Mouse (Mus musculus) kidney, embryonic 16.5 days (tissue): ENCODE measurements around the gene Glp2r. TPM values are rescaled to one million over a fixed set of nuclear protein-coding genes. Genes with fewer than 3 reads are reported as not detected.
A peak's percentile ranks its signal among the peaks of the same experiment; 100 is the strongest.

Experiments used
- ATAC-seq: fragments of 200-750 bp; cut with Nextera tagmentation; 2 replicates; pipeline ENCODE4 v1.8.0; 2017; ENCODE audit warnings: moderate TSS enrichment; ENCODE audit not compliant: low FRiP score, low TSS enrichment
- H3K27ac ChIP-seq: fragments of 300-500 bp; sonication (generic); 2 replicates; pipeline ENCODE4 v1.5.1; 2014; ENCODE audit warnings: low read length
- H3K27me3 ChIP-seq: fragments of 300-500 bp; sonication (generic); 2 replicates; pipeline ENCODE4 v1.6.1; 2014; ENCODE audit warnings: low read length, control low read depth, mixed read lengths; ENCODE audit not compliant: insufficient read depth
- H3K36me3 ChIP-seq: fragments of 300-500 bp; sonication (generic); 2 replicates; pipeline ENCODE4 v1.6.1; 2014; ENCODE audit warnings: low read length, control low read depth, mixed read lengths; ENCODE audit not compliant: insufficient read depth
- H3K4me1 ChIP-seq: fragments of 300-500 bp; sonication (generic); 2 replicates; pipeline ENCODE4 v1.6.1; 2014; ENCODE audit warnings: low read length, control low read depth, mixed read lengths; ENCODE audit not compliant: insufficient read depth
- H3K4me2 ChIP-seq: fragments of 300-500 bp; sonication (generic); replicated peaks from 2 replicates; pipeline ENCODE4 v1.6.1; 2014; ENCODE audit warnings: low read depth, low read length
- H3K4me3 ChIP-seq: fragments of 300-500 bp; sonication (generic); 2 replicates; pipeline ENCODE4 v1.5.1; 2014; ENCODE audit warnings: mild to moderate bottlenecking, low read length
- H3K9ac ChIP-seq: fragments of 300-500 bp; sonication (generic); replicated peaks from 2 replicates; pipeline ENCODE4 v1.6.1; 2014; ENCODE audit warnings: low read length
- H3K9me3 ChIP-seq: fragments of 300-500 bp; sonication (generic); 2 replicates; pipeline ENCODE4 v1.6.1; 2016; ENCODE audit warnings: low read length, control low read depth
- WGBS: fragments of 180-500 bp; shearing (Covaris S2); extraction: QIAGEN DNeasy Blood & Tissue Kit; methylation state at CpG from one replicate; pipeline ENCODE4 v1.1.7; 2014; 5-methylcytosine and 5-hydroxymethylcytosine counted together
- polyA plus RNA-seq: library from polyadenylated mRNA; unstranded; fragments of >200 nt; fragmentation: Nextera tagmentation; extraction: Ambion mirVana; gene quantifications from 2 replicates; pipeline ENCODE4 v1.2.1, GENCODE M21; 2015

The Glp2r gene
- 0.07 TPM in 1 of 2 replicates, not detected in the other for polyA plus RNA-seq

DNA sequence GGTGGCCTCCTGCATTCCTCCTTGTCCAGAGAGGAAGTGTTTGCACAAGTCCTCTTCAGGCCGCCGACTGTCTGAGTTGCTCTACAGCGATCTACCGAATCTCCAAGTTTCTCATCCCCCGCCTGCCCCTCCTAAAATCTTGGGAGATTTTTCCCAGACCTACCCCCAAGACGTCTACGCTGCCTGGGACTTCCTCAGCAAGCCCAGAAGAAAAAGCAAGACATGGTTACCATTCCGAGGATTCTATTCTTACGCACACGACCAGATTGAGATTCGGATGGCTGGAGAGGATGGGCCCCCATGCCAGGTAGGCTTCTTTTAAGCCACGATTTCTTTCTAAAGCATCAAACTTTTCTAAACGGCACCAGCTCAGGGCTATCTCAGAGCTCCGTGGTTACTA, at the start of gene Glp2r:
TSS of gene Glp2r (minus strand) at position 101 of the 400 bp plus-strand sequence.
- Histone ChIP-seq H3K36me3 (no peaks in the 10 kb centered on the region), H3K9ac (no peak within 1 kb of the TSS), H3K4me3 (no peak within 1 kb of the TSS), H3K4me2 (no peak within 1 kb of the TSS), H3K27me3 (no peaks in the 10 kb centered on the region), H3K9me3 (no peaks in the 10 kb centered on the region), H3K27ac (no peak within 1 kb of the TSS), H3K4me1 (no peaks in the 10 kb centered on the region)
- WGBS = 84% methylated on average over 14 of the region's 14 CpGs
- no peak for ATAC-seq

DNA sequence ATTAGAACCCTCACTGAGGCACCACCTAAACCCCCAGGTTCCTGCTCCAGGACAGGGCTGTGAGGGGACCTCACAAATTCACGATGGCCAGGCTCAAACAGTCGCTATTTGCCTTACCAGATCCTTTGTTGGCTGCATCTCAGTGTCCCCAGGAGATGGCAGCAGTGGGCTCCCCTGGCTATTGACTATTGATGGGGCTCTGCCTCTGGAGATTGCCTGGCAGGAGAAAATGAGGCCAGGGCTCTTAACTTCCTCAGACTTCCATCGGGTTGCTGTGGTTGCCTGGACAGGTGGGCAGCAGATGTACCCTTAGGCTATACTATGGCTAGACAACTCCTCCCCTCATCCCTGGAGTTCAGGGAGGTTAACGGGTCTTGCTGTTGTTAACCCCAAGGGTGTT, 49.3 kb upstream of the Glp2r start:
- H3K27ac ChIP-seq = no peak overlapping the region
- H3K9me3 ChIP-seq = no peaks in the 10 kb centered on the region
- 24% methylated on average over 4 of the region's 4 CpGs for WGBS
- no peak overlapping the region for H3K9ac ChIP-seq
- H3K36me3 ChIP-seq = no peaks in the 10 kb centered on the region
- no peak overlapping the region for H3K4me2 ChIP-seq
- no peak overlapping the region for H3K4me3 ChIP-seq
- H3K27me3 ChIP-seq = no peaks in the 10 kb centered on the region
- ATAC-seq = no peak
- H3K4me1 ChIP-seq = no peaks in the 10 kb centered on the region

DNA sequence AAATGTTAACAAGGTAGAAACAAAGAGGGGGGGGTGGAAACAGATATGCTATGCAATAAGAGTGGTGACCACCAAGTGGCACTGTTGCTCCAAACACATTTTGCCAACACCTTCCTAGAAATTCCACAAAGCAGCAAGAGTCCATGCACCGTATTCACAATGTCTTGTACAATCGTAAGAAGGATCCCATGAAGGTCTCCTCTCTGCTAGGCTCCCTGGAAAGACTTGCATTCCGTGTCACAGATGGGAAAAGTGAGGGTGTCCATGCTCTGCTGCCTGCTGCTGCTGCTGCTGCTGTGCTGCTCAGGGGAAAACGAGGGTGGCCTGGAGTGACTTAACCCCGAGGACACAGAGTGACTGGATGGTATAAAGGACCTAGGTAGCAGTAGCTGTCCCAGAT, 48.7 kb upstream of the Glp2r start:
- 0 out of 2 replicates have a peak, but pooled peaks have one; percentile 19 for ATAC-seq
- no peaks in the 10 kb centered on the region for H3K4me1 ChIP-seq
- 0 out of 2 replicates have a peak overlapping the region, but pooled peaks have one; percentile 5 for H3K4me3 ChIP-seq
- no peaks in the 10 kb centered on the region for H3K27me3 ChIP-seq
- H3K9me3 ChIP-seq = no peaks in the 10 kb centered on the region
- no peaks in the 10 kb centered on the region for H3K36me3 ChIP-seq
- 14% methylated on average over 5 of the region's 5 CpGs for WGBS
- 0 out of 2 replicates have a peak overlapping the region, but pooled peaks have one; percentile 8 for H3K9ac ChIP-seq
- no peak overlapping the region for H3K27ac ChIP-seq
- peak overlapping the region; percentile 36 for H3K4me2 ChIP-seq

DNA sequence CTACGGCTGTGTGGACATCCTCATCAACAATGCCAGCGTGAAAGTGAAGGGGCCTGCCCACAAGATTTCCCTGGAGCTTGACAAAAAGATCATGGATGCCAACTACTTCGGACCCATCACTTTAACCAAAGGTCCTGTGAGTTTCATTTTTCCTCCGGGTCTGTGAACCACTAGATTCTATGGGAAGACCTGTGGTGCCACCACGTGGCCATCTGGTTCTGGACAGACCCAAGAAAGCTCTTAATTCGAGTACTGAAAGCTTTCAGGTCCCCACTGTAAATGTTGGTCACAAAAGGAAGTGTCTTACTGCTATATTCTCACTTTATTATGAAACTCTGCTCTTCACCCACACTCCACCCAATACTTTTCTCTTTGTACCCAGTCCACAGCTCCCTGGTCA, 40.6 kb upstream of the Glp2r start:
- H3K27ac ChIP-seq = no peak overlapping the region
- no peaks in the 10 kb centered on the region for H3K27me3 ChIP-seq
- no peak overlapping the region for H3K4me2 ChIP-seq
- H3K9me3 ChIP-seq = no peaks in the 10 kb centered on the region
- H3K9ac ChIP-seq = no peak overlapping the region
- H3K36me3 ChIP-seq = no peaks in the 10 kb centered on the region
- H3K4me1 ChIP-seq = no peaks in the 10 kb centered on the region
- no peak overlapping the region for H3K4me3 ChIP-seq
- 81% methylated on average over 6 of the region's 6 CpGs for WGBS
- ATAC-seq = no peak

DNA sequence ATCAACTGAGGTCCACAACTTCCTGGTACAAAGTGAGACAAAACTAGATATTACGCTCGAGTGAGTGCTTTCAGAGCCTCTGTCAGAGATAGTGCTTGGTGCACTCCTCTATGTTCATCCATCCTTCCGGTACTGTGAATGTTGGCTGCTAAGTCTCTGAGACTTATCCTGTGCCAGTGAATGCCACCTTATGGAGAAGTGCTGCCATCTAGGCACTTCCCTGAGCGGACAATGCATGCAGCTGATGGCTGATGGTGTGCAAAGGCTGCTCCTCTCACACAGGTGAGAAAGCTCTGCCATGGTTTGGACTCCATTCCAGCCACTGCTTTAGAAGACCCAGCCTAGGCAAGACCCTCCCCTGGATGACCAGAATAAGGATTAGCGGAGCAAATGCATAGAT, 37.1 kb upstream of the Glp2r start:
- H3K4me3 ChIP-seq = no peak overlapping the region
- H3K36me3 ChIP-seq = no peaks in the 10 kb centered on the region
- H3K4me2 ChIP-seq = no peak overlapping the region
- no peaks in the 10 kb centered on the region for H3K4me1 ChIP-seq
- H3K9me3 ChIP-seq = no peaks in the 10 kb centered on the region
- no peak overlapping the region for H3K9ac ChIP-seq
- no peak overlapping the region for H3K27ac ChIP-seq
- WGBS = 78% methylated on average over 5 of the region's 5 CpGs
- no peaks in the 10 kb centered on the region for H3K27me3 ChIP-seq
- ATAC-seq = no peak

DNA sequence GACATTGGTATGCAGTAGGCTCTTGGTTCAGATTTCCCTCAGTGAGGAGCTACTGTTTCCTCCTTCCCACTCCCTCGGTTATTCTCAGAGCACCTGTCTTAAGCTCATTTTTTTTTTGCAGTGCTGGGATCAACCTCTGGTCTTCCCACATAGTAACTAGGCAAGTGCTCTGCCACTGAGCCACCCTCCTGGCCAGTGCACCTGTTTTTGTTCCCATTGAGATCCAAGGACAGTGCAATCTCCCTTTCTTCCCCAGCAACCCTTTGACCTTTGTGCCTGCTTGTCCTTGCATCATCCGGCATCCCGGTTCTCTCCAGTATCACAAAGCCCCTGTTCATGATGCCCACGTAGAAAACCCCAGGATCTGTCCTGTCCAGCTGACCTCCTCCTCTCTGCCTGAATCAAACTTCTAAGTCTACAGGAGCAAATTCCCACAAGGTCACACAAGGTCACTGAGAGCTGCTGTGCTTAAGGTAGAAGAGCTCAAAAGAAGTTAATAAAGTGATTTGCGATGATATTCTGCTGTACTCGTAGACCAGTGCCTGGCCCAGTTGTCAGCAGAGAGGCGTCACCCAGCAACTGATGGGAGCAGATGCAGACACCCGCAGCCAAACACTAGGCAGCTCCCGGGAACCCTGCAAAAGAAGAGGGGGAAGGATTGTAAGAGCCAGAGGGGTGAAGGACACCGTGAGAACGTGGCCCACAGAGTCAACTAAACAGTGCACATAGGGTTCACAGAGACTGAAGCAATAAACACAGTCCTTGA, 36.1 kb upstream of the Glp2r start:
- H3K9ac ChIP-seq = no peak overlapping the region
- 81% methylated on average over 11 of the region's 11 CpGs for WGBS
- ATAC-seq = no peak
- no peaks in the 10 kb centered on the region for H3K4me1 ChIP-seq
- no peak overlapping the region for H3K4me3 ChIP-seq
- no peak overlapping the region for H3K27ac ChIP-seq
- no peaks in the 10 kb centered on the region for H3K27me3 ChIP-seq
- H3K4me2 ChIP-seq = no peak overlapping the region
- H3K36me3 ChIP-seq = no peaks in the 10 kb centered on the region
- H3K9me3 ChIP-seq = no peaks in the 10 kb centered on the region

DNA sequence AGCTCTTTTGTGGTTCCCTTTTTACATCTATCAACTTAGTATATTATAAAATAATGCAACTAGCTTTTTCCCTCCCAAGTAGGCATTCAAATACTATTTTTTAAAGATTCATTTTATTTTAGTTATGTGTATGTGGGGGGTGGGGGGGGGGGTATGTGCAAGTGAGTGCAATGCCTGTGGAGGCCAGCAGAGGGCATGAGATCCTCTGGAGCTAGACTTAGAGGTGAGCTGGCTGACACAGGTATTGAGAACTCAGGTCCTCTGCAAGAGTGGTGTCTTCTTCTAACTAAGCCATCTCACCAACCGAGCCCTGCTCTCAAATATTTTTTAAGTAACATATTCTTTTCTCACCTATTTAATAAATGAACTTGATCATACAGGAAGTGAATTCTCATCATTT, 34.6 kb upstream of the Glp2r start:
- H3K4me1 ChIP-seq = 0 out of 2 replicates have a peak, but pooled peaks cover 4% of the 10 kb centered on the region
- H3K9ac ChIP-seq = no peak overlapping the region
- no peaks in the 10 kb centered on the region for H3K27me3 ChIP-seq
- no peak overlapping the region for H3K4me3 ChIP-seq
- H3K36me3 ChIP-seq = no peaks in the 10 kb centered on the region
- ATAC-seq = no peak
- 92% methylated on average over 1 of the region's 1 CpGs for WGBS
- H3K4me2 ChIP-seq = no peak overlapping the region
- no peaks in the 10 kb centered on the region for H3K9me3 ChIP-seq
- no peak overlapping the region for H3K27ac ChIP-seq

DNA sequence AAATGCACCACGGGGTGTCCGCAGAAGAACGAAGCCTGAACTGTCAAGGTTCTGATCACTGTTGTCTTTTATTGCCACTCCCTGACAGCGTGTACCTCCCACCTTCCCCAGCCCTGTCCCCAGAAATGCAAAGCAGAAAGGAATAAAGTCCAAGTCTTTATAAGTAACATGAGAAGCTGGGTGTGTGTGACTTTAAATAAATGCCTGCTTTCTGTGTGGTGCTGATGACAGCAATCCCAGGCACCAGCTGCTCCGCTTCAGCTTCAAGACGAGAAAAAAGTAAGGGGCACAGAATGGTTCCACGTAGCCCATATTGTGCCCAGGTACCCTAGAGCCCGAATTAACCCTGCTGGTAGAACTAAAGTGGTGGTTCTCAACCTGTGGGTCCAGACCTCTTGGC, 30.2 kb upstream of the Glp2r start:
- Histone ChIP-seq H3K4me3 (no peak overlapping the region), H3K9ac (no peak overlapping the region), H3K4me1 (0 out of 2 replicates have a peak, but pooled peaks cover 4% of the 10 kb centered on the region), H3K27ac (no peak overlapping the region), H3K27me3 (no peaks in the 10 kb centered on the region), H3K36me3 (no peaks in the 10 kb centered on the region), H3K4me2 (no peak overlapping the region), H3K9me3 (no peaks in the 10 kb centered on the region)
- WGBS = 48% methylated on average over 8 of the region's 8 CpGs
- ATAC-seq = 0 out of 2 replicates have a peak, but pooled peaks have one; percentile 31

DNA sequence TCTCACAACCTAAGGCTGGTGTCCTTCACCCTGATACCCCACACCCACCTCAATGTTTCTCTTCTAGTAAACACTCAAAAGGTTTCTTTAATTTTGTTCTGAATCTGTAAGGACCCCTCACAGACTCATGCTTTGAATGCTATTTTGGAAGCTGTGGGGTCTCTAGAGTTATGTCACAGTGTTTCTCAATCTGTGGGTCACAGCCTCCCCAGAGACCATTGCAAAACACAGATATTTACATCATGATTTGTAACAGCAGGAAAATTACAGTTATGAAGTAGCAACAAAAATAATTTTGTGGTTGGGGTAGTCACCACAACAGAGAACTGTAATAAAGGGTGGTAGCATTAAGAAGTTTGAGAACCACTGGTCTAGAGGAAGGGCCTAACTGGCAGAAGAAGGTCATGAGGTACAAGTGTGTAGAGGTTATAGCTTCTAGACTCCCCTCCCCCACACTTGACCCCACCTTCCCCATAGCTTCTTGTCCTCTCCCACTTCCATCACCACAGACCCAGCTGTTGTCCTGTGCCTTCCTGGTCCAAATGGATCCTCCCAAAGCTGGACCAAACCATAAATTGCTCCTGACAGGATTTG, 29.3 kb upstream of the Glp2r start:
- no peak for ATAC-seq
- Histone ChIP-seq H3K36me3 (no peaks in the 10 kb centered on the region), H3K27ac (no peak overlapping the region), H3K9ac (no peak overlapping the region), H3K4me2 (no peak overlapping the region), H3K4me3 (no peak overlapping the region), H3K27me3 (no peaks in the 10 kb centered on the region), H3K9me3 (no peaks in the 10 kb centered on the region), H3K4me1 (0 out of 2 replicates have a peak, but pooled peaks cover 4% of the 10 kb centered on the region)

DNA sequence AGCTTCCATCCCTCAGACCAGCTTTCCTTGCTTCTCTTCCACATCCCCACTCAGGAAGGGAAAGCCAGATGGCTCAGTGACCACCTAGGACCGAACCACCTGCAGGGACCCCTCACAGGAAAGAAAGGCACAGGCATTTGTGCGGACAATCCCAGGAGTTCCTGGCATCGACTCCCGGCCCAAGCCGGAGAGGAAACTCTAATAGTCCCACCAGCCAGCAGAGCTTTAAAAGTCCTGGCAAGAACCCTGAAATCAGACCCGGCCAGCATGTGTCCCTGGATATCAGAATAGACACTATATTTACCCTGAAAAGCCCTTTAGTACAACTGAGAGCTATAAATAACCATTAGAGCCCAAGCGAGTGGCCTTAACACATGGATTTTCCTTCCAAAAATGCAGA, 27.0 kb upstream of the Glp2r start, which contains the start of gene Dhrs7c:
TSS of gene Dhrs7c (plus strand) at position 257 of the 400 bp plus-strand sequence.
- WGBS = 71% methylated on average over 7 of the region's 7 CpGs
- ATAC-seq = no peak

More for the DNA sequence above, 27.0 kb upstream of the Glp2r start, which contains the start of gene Dhrs7c:
- H3K9me3 ChIP-seq = no peaks in the 10 kb centered on the region
- no peak within 1 kb of the TSS for H3K4me3 ChIP-seq
- no peak within 1 kb of the TSS for H3K9ac ChIP-seq
- H3K4me2 ChIP-seq = no peak within 1 kb of the TSS
- no peaks in the 10 kb centered on the region for H3K27me3 ChIP-seq
- 0 out of 2 replicates have a peak, but pooled peaks cover 4% of the 10 kb centered on the region for H3K4me1 ChIP-seq
- no peak within 1 kb of the TSS for H3K27ac ChIP-seq
- no peaks in the 10 kb centered on the region for H3K36me3 ChIP-seq
